Mouse (Mus musculus) CH12.LX (cell line): Measurements from ENCODE around the gene Ssbp4. TPM values are rescaled to one million over a fixed set of nuclear protein-coding genes. Genes with fewer than 3 reads are reported as not detected.
A peak's percentile ranks its signal among the peaks of the same experiment; 100 is the strongest.

ENCODE experiments used
- DNase-seq: peaks from one replicate; pipeline ENCODE4 v3.0.0-alpha.2; 2013; ENCODE audit errors: extremely low read depth
- H3K27ac ChIP-seq: 2 replicates; pipeline ENCODE4 v1.5.1; 2012; ENCODE audit warnings: low read depth, mild to moderate bottlenecking, control low read depth, moderate library complexity; ENCODE audit not compliant: insufficient read depth
- H3K27me3 ChIP-seq: replicated peaks from 2 replicates; pipeline ENCODE3; 2012; ENCODE audit warnings: inconsistent platforms
- H3K36me3 ChIP-seq, 2 experiments: replicated peaks in 1 of 2; 2 replicates each; pipeline versions ENCODE3 to v1.6.1; 2012; ENCODE audit warnings: inconsistent platforms in 1 of 2, low read length in 1 of 2, mild to moderate bottlenecking in 1 of 2, mixed read lengths in 1 of 2, moderate library complexity in 1 of 2; ENCODE audit not compliant: control insufficient read depth in 1 of 2, insufficient read depth in 1 of 2
- H3K4me1 ChIP-seq, 2 experiments: 2 replicates each; pipeline ENCODE4 v1.6.1; 2012; ENCODE audit warnings: inconsistent platforms in 1 of 2, moderate library complexity in 1 of 2; ENCODE audit not compliant: insufficient read depth in 2 of 2, control insufficient read depth in 1 of 2
- H3K4me2 ChIP-seq: 2 replicates; pipeline ENCODE4 v1.6.1; 2012; ENCODE audit warnings: low read depth, mild to moderate bottlenecking, control low read depth; ENCODE audit not compliant: poor library complexity, insufficient read depth, severe bottlenecking
- H3K4me3 ChIP-seq, 3 experiments: fragments of 150-350 bp in 1 of 3; sonication (generic) in 1 of 3; replicated peaks in 1 of 3; 2 replicates each; pipeline versions ENCODE3 to v1.5.1; 2011 to 2012; ENCODE audit warnings: low read depth in 2 of 3, low read length in 2 of 3, mild to moderate bottlenecking in 2 of 3, moderate library complexity in 2 of 3, control low read depth in 1 of 3, improper control_type of control experiment in 1 of 3, inconsistent platforms in 1 of 3, mixed read lengths in 1 of 3; ENCODE audit not compliant: poor library complexity in 1 of 3
- H3K79me2 ChIP-seq: replicated peaks from 2 replicates; pipeline ENCODE4 v1.6.1; 2012; ENCODE audit warnings: mild to moderate bottlenecking, moderate library complexity; ENCODE audit not compliant: control insufficient read depth, poor library complexity, insufficient read depth, severe bottlenecking; ENCODE audit errors: extremely low read depth
- H3K9ac ChIP-seq: 2 replicates; pipeline ENCODE4 v1.6.1; 2012; ENCODE audit warnings: low read depth, mild to moderate bottlenecking, control low read depth, moderate library complexity; ENCODE audit not compliant: insufficient read depth
- H3K9me3 ChIP-seq: replicated peaks from 2 replicates; pipeline ENCODE3; 2012; ENCODE audit warnings: low read length, inconsistent platforms, mixed read lengths
- BHLHE40 ChIP-seq: IDR thresholded peaks from 2 replicates; pipeline ENCODE4 v1.6.1; 2011; ENCODE audit warnings: mild to moderate bottlenecking, low read depth, low read length, improper control_type of control experiment
- CHD1 ChIP-seq: IDR thresholded peaks from 2 replicates; pipeline ENCODE4 v1.6.1; 2012; ENCODE audit warnings: low read depth, low read length, improper control_type of control experiment, inconsistent platforms
- CHD2 ChIP-seq: IDR thresholded peaks from 2 replicates; pipeline ENCODE4 v1.6.1; 2011; ENCODE audit warnings: low read length, improper control_type of control experiment
- E2F4 ChIP-seq: IDR thresholded peaks from 2 replicates; pipeline ENCODE4 v1.6.1; 2011; ENCODE audit warnings: low read depth, low read length, improper control_type of control experiment; ENCODE audit not compliant: insufficient replicate concordance
- ELF1 ChIP-seq: IDR thresholded peaks from 2 replicates; pipeline ENCODE4 v1.6.1; 2014; ENCODE audit warnings: low read depth, mild to moderate bottlenecking, inconsistent platforms, low read length, improper control_type of control experiment
- EP300 ChIP-seq: IDR thresholded peaks from 2 replicates; pipeline ENCODE4 v1.6.1; 2011; ENCODE audit warnings: low read length, improper control_type of control experiment
- ETS1 ChIP-seq: conservative IDR thresholded peaks from 2 replicates; pipeline ENCODE4 v1.6.1; 2012; ENCODE audit warnings: low read depth, mild to moderate bottlenecking, inconsistent platforms, low read length, improper control_type of control experiment, moderate library complexity
- GABPA ChIP-seq: IDR thresholded peaks from 2 replicates; pipeline ENCODE4 v1.6.1; 2012; ENCODE audit warnings: low read depth, low read length, improper control_type of control experiment, inconsistent platforms; ENCODE audit not compliant: insufficient replicate concordance
- HCFC1 ChIP-seq: IDR thresholded peaks from 2 replicates; pipeline ENCODE4 v1.6.1; 2012; ENCODE audit warnings: low read depth, mild to moderate bottlenecking, inconsistent platforms, low read length, improper control_type of control experiment
- IRF4 ChIP-seq: IDR thresholded peaks from 2 replicates; pipeline ENCODE4 v1.6.1; 2014; ENCODE audit warnings: low read depth, mild to moderate bottlenecking, inconsistent platforms, low read length, improper control_type of control experiment
- JUN ChIP-seq: IDR thresholded peaks from 2 replicates; pipeline ENCODE4 v1.6.1; 2011; ENCODE audit warnings: low read depth, mild to moderate bottlenecking, low read length, improper control_type of control experiment, moderate library complexity; ENCODE audit not compliant: insufficient read depth
- JUND ChIP-seq: conservative IDR thresholded peaks from 2 replicates; pipeline ENCODE4 v1.6.1; 2011; ENCODE audit warnings: low read depth, low read length, improper control_type of control experiment
- MAFK ChIP-seq: IDR thresholded peaks from 2 replicates; pipeline ENCODE4 v1.6.1; 2011; ENCODE audit warnings: low read length, improper control_type of control experiment; ENCODE audit not compliant: insufficient replicate concordance
- MAX ChIP-seq: IDR thresholded peaks from 2 replicates; pipeline ENCODE4 v1.6.1; 2011; ENCODE audit warnings: low read length, improper control_type of control experiment
- MAZ ChIP-seq: IDR thresholded peaks from 2 replicates; pipeline ENCODE4 v1.6.1; 2012; ENCODE audit warnings: low read depth, mild to moderate bottlenecking, inconsistent platforms, low read length, improper control_type of control experiment, moderate library complexity
- MEF2A ChIP-seq: IDR thresholded peaks from 2 replicates; pipeline ENCODE4 v1.6.1; 2014; ENCODE audit warnings: low read depth, mild to moderate bottlenecking, inconsistent platforms, low read length, improper control_type of control experiment, borderline replicate concordance
- MXI1 ChIP-seq: IDR thresholded peaks from 2 replicates; pipeline ENCODE4 v1.6.1; 2011; ENCODE audit warnings: mild to moderate bottlenecking, low read depth, low read length, improper control_type of control experiment
- MYC ChIP-seq: IDR thresholded peaks from 2 replicates; pipeline ENCODE4 v1.6.1; 2011; ENCODE audit warnings: low read depth, mild to moderate bottlenecking, improper control_type of control experiment, low read length
- NELFE ChIP-seq: IDR thresholded peaks from 2 replicates; pipeline ENCODE4 v1.6.1; 2011; ENCODE audit warnings: low read depth, low read length, improper control_type of control experiment
- POLR2AphosphoS2 ChIP-seq: IDR thresholded peaks from 2 replicates; pipeline ENCODE4 v1.6.1; 2011; ENCODE audit warnings: low read depth, low read length, improper control_type of control experiment
- RAD21 ChIP-seq: IDR thresholded peaks from 2 replicates; pipeline ENCODE4 v1.6.1; 2011; ENCODE audit warnings: low read depth, mild to moderate bottlenecking, low read length, improper control_type of control experiment, moderate library complexity
- SIN3A ChIP-seq: IDR thresholded peaks from 2 replicates; pipeline ENCODE4 v1.6.1; 2012; ENCODE audit warnings: low read length, improper control_type of control experiment, inconsistent platforms
- SMC3 ChIP-seq: IDR thresholded peaks from 2 replicates; pipeline ENCODE4 v1.6.1; 2011; ENCODE audit warnings: low read depth, low read length, improper control_type of control experiment
- TBP ChIP-seq: conservative IDR thresholded peaks from 2 replicates; pipeline ENCODE4 v1.6.1; 2011; ENCODE audit warnings: low read depth, low read length, improper control_type of control experiment
- TCF12 ChIP-seq: IDR thresholded peaks from 2 replicates; pipeline ENCODE4 v1.6.1; 2014; ENCODE audit warnings: low read depth, mild to moderate bottlenecking, inconsistent platforms, low read length, improper control_type of control experiment
- UBTF ChIP-seq: IDR thresholded peaks from 2 replicates; pipeline ENCODE4 v1.6.1; 2012; ENCODE audit warnings: low read depth, mild to moderate bottlenecking, inconsistent platforms, low read length, improper control_type of control experiment, moderate library complexity
- USF2 ChIP-seq: conservative IDR thresholded peaks from 2 replicates; pipeline ENCODE4 v1.6.1; 2011; ENCODE audit warnings: low read depth, low read length, improper control_type of control experiment
- ZC3H11A ChIP-seq: IDR thresholded peaks from 2 replicates; pipeline ENCODE4 v1.6.1; 2012; ENCODE audit warnings: low read depth, mild to moderate bottlenecking, inconsistent platforms, low read length, improper control_type of control experiment
- ZKSCAN1 ChIP-seq: IDR thresholded peaks from 2 replicates; pipeline ENCODE4 v1.6.1; 2012; ENCODE audit warnings: low read depth, inconsistent platforms, low read length, improper control_type of control experiment, borderline replicate concordance
- ZMIZ1 ChIP-seq: IDR thresholded peaks from 2 replicates; pipeline ENCODE4 v1.6.1; 2012; ENCODE audit warnings: low read depth, mild to moderate bottlenecking, inconsistent platforms, low read length, improper control_type of control experiment
- ZNF384 ChIP-seq: IDR thresholded peaks from 2 replicates; pipeline ENCODE4 v1.6.1; 2012; ENCODE audit warnings: low read depth, low read length, improper control_type of control experiment, inconsistent platforms
- dilution Hi-C: fragments of 300-500 bp; cut with MboI; formaldehyde crosslinking; loops from 2 replicates; pipeline ENCODE4 v1.14.3; 2020; ENCODE audit warnings: low sequenced_read_pairs; ENCODE audit not compliant: extremely low pct_unique_long_range_greater_than_20kb, extremely low pct_ligation_motif_present
- in situ Hi-C: fragments of 300-500 bp; cut with MboI; formaldehyde crosslinking; loops from 3 replicates; pipeline ENCODE4 v1.14.3; 2019; ENCODE audit warnings: low sequenced_read_pairs, low pct_ligation_motif_present, low pct_unique_long_range_greater_than_20kb, mixed read lengths
- polyA plus RNA-seq: library from polyadenylated mRNA; unstranded; fragments of >175 nt; gene quantifications from 2 replicates; pipeline ENCODE4 v1.2.1, GENCODE M21; 2012; ENCODE audit warnings: low read depth; ENCODE audit not compliant: insufficient read length
- total RNA-seq, 2 experiments: library from RNA; depleted of rRNA; stranded (reverse); fragments of 300-350 nt in 1 of 2; fragments of >200 nt in 1 of 2; gene quantifications; 2 replicates each; pipeline ENCODE4 v1.2.3; 2012 to 2014

Ssbp4 gene
- total and polyA plus RNA-seq, 3 experiments: 41.3 to 128 (median 77.3) TPM

DNA sequence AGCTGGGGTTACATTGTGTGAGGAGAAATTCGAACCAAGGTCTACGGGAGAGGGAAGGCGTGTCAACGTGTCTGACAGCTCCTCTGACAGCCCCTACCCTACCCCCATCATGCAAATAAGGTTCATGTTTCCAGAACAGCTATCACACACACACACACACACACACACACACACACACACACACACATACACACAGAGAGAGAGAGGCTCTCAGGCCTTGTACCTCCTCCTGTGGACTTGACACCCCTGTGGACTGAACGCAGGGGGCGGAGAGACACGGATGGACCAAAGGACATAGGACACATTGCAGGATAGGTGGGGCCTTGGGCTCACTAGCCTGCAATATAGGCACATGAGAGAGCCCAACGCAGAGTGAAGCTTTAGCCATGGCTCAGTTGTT lies 28.2 kb upstream of the Ssbp4 start:
- Histone ChIP-seq H3K4me3 (no peak overlapping the region), H3K27me3 (no peaks in the 10 kb centered on the region), H3K9ac (no peak overlapping the region), H3K9me3 (no peaks in the 10 kb centered on the region), H3K27ac (peak overlapping the region; percentile 76), H3K4me2 (no peak overlapping the region)
- in situ Hi-C loops (no loop called here), dilution Hi-C loops (no loop called here)
- TF ChIP-seq MYC (no peak), JUND (no peak), ZKSCAN1 (no peak), BHLHE40 (peak; percentile 47), MAFK (no peak), NELFE (no peak), TCF12 (no peak; the same call in 1 of the 2 replicates), ETS1 (peak; percentile 58; the same call in 1 of the 2 replicates), POLR2AphosphoS2 (no peak), RAD21 (no peak), EP300 (no peak), UBTF (no peak), CHD2 (peak; percentile 67; the same call in 1 of the 2 replicates), CHD1 (no peak), MEF2A (peak; percentile 55; the same call in 1 of the 2 replicates), MAZ (0 out of 2 replicates have a peak, but pooled peaks have one; percentile 40), USF2 (no peak), E2F4 (no peak), SIN3A (peak; percentile 64; the same call in 1 of the 2 replicates), JUN (no peak), MXI1 (peak; percentile 42; the same call in 1 of the 2 replicates), ELF1 (no peak), SMC3 (no peak), TBP (no peak), ZC3H11A (no peak), MAX (no peak), GABPA (no peak), HCFC1 (no peak), ZNF384 (no peak), ZMIZ1 (no peak), IRF4 (peak; percentile 51)
- TF ChIP-seq, all 38 proteins: peak for 8
- H3K36me3 ChIP-seq: no peaks in the 10 kb centered on the region
- DNase-seq: peak; percentile 83
- H3K4me1 ChIP-seq: peaks cover 33 to 87% of the 10 kb centered on the region in 2 experiments
- H3K79me2 ChIP-seq: no peaks in the 10 kb centered on the region
